Mouse (Mus musculus): ENCODE data around the gene Ak1. TPM values are rescaled to one million over a fixed set of nuclear protein-coding genes. Genes with fewer than 3 reads are reported as not detected.
A peak's percentile ranks its signal among the peaks of the same experiment; 100 is the strongest.

Ak1 gene
- total RNA-seq, 2 experiments from 2014 or later: 53.4 to 68.7 TPM

DNA sequence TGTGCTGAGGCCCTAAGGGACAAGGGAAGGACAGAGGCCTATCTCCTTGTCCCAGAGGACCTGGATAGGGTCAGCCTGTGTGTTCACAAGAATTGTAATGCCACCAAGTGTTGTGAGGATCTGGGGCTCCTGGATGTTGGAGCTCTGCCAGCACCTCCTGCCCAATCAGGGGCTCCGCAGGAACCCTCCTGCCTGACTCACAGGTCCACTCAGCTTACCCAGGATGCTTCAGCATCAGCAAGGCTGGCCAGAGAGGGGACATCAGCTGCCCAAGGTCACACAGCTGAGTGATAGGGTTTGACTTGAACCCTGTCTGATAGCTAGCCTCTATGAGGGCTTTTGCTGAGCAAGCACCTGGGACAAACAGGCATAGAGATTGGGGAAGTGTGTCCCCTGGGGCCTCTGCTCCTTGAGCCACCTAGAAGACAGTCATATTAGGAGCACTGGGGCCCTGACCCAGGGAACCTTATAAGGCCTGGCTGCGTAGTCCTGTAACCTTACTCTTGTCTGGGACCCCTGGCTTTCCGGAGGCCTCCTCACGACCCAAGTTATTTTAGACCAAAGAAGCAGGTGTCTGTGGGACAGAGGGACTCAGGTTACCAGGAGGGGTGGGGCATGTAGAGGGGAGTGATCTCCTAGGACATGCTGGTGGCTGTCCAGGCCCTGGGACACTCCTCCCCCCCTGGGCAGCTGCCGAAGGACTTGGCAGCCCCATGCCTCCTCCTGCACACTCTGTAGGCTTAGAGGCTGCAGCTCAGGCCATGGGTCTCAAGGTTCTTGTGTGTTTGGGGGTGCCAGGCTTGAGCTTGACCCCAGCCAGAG, 4.5 kb downstream of the Ak1 start:
- DNase-seq (ENCODE audit: low spot score in 2 of 2): no peak

DNA sequence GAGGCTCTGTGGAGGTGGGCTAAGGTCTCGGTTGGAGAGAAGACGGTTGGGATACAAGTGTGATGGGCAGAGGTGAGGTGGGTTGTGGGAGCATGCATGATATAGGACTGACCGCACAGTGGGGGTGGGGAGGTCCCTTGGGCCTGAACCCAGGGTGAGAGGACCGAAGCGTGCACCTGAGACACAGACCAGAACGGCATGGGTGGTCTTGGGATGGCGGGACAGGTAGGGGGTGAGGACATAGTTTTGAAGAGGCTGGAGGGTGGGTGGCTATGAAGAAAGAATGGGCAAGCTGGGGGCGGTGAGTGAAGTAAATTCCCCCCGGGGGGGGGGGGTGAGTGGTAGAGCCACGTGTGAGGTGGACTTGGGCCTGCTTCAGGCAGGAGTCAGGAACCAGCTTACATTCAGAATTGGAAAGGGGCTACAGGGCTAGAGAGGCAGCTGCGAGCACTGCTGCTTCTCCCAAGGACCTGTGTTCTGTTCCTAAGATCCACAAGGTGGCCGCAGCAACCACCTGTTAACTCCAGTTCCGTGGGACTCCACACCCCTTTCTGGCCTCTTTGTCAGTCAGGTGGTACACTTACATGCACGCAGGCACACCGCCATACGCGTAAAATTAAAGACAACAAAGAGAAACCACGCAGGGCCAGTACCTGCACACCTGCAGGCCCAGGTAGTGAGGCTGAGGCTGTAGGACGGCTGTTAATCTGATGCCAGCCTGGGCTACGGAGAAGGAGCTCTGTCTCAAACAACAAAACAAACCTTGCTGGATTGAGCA, 5.9 kb downstream of the Ak1 start:
- no peak for DNase-seq (ENCODE audit: low spot score in 2 of 2)

DNA sequence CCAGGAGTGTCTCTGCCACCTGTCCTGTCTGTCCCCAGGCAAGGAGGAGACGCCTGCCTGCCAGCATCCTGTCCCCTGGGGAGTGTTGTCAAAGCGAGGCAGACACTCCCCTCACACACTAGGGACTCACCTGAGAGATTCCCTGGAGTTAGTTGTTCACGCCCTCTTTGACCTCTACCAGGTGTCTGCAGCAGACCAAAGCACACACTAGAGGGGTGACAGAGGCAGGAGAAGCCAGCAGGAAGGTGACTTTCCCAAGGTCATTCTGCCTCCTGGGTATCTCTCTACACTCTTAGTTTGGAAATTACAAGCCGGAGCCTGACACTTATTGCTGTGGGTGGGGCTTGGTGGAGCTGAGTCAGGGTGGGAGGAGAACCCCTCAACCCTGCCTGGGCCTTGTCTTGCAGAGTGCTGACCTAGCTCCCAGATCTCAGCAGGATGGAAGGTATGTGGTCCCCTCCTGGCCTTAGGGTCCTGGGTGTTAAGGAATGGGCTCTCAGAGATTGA, 6.5 kb downstream of the Ak1 start:
- DNase-seq (ENCODE audit: low spot score in 2 of 2): no peak

DNA sequence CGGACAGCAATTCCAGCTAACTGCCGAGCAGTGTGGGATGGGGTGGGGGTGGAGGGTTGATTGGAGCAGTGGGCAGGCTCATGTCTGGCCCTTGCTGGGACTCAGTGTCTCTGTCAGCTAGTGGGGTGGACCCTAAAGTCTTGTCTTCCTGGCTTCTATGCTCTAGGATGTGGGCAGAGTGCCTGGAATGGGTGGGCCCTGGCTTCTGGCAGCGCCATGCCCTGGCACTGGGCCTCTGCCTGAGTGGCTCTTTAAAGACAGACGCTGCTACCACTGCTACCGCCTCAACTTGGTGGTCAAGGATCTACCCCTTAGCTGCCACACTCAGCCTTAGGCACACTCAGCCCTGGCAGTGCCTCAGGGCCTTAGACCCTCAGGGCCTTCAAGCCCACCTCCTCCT, 7.2 kb downstream of the Ak1 start:
- no peak for DNase-seq (ENCODE audit: low spot score in 2 of 2)

DNA sequence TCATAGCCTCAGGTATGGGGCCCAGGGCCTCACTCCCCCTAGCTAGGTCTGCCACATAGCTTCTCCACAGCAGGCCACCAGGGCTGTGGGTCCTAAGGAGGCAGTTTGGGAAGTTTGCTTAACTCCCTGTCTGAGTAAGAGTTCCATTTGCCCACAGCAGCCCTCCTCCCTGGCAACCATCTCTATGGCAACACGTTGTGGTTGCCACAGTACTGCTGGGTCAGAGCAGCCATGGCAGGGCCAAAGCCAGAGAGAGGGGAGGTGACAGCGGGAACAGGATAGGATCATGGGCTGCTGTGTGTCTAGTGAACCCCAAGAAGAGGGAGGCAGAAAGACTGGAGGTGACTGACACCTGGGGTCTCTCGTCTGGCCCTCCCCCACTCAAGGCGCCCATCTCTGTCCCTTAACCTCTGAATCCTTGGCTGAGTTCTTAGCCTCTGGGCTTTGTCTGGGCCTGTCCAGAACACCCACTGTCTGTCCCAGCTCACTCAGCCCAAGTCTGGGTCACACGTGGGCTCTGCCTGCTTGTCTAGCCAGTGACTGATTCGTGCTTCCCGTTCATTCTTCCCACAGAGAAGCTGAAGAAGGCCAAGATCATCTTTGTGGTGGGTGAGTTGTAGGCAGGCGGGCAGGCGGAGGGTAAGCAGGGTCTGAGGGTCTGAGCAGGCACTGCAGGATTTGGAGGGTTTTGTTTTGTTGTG, 7.9 kb downstream of the Ak1 start:
- no peak for DNase-seq (ENCODE audit: low spot score in 2 of 2)

DNA sequence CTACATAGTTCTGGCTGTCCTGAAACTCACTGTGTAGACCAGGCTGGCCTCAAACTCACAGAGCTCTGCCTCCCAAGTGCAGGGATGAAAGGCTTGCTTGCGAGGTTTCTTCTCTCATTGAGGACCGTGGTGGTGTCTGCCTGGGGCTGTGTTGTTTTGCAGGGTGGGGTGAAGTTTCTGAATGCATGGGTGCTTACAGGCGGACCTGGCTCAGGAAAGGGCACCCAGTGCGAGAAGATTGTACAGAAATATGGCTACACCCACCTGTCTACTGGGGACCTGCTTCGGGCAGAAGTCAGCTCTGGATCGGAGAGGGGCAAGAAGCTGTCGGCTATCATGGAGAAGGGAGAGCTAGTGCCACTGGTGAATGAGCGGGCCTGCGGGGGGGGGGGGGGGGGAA, 8.5 kb downstream of the Ak1 start:
- DNase-seq (ENCODE audit: low spot score in 2 of 2): no peak

DNA sequence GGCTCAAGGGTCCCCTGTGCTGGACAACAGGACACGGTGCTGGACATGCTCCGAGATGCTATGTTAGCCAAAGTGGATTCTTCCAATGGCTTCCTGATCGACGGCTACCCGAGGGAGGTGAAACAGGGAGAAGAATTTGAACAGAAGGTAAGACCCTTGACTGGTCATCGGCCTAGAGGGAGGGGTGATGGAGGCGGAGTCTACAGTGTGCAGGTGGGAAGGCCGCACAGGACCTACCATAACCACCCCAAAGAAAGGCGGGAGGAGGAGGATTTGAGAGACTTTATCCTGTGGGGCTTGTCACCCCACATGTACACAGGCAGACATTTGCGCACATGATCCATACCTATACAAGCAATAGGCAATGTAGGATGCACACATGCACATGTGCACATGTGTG, 9.5 kb downstream of the Ak1 start:
- DNase-seq (ENCODE audit: low spot score in 2 of 2): no peak

DNA sequence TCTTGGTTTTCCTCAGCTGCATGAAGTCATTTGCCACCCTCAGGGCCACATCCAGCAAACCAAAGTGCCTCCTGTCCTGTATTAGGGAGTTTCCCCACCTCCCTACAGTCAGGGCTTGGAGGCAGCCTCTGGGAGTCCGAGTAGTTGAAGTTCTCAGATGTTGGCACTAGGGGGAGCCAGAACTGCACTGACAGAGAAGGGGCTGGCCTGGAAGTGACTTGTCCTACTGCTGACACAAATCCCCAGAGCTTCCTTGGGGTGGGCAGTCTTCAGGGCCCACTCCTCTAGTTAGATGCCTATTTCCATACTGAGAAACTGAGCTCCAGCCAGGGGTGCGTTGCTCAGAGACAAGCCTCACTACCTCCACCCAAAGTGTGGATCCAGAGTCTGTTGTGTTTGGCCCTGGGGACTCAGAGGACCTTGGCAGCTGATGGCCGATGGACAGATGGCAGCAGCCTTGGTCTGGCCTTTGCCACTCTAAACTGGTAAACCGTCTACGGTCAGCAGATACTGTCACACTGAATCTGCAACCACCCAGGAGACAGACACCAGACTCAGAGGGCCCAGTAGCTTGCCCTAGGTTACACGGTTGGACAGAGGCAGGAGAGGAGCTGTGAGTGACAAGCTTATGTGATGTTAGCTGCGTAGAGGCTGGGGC, 10.3 kb downstream of the Ak1 start:
- peak in 1 of 2 experiments; percentile 71 for DNase-seq (ENCODE audit: low spot score in 2 of 2)

DNA sequence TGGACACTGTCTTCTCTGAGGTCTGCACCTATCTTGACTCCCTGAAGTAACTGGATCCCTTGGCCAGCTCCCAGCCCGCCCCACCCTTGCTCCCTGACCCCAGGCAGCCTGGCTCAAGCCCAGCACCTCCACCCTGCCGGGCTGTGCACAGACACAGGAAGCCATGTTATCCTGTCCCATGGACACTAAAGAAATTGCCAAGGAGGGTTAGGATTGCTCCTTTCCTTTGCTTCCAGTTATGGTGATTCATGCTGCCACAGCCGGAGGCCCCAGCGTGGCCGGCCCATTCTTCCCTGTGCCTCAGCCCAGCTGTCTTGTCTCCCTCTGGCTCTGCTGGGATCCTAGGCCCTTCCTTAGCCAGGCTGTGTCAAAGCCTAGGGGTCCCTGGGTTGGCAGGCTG, 12.1 kb downstream of the Ak1 start:
- no peak for DNase-seq (ENCODE audit: low spot score in 2 of 2)

DNA sequence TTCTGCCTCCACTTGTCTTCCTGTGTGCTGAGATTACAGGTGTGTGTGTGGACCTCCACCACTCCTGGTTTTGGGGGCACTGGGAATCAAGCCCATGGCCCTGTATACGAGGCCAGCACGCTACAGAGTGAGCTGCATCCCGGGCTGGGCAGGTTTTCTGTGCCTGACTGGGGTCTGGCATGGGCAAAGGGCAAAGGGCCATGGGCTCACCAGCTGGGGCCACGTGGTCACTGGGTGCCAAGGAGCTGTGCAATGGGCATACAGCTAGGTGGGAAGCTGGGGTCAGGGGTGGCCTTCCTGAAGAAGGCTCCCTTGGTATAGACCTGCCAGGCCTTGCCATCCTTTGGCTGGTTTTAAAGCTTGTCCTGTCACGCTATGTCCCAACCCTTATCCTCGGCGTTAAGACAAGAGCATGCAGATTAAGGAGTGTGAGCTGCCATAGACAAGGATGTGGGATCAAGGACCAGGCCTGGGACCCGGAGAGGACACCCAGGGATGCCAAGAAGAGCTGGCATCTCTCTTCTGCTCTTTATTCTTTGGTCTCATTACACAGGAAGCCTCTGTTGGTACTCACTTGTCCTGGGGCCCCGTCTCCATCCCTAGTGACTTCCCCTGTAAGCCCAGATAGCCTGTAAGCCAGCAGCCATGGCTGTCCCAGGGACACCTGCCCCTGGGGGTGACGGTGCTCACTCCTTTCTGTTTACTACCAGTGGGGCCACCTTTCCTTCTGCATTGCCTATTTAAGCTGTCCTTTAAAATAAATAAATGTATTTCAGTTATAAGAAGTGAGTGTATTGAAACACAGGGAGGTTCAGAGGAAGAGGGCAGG, 12.9 kb downstream of the Ak1 start:
- DNase-seq (ENCODE audit: low spot score in 2 of 2): no peak

DNA sequence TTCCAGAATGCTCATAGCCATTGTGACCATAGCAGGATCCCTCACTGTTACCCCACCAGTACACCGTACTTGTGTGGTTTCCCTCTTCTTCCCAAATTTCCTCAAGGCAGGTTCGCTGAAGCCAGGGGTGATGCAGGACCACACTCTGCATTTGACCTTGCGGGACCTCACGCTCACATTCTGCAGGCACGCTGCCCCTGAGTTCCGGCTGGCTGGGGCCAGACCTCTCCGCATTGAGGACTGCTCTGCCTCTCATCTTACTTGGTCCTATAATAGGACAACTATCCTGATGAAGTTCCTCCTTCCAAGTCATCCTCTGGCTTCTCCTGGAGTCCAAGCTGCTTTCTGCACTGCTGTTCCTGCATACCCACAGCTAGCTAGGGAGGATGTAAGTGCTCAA, 15.1 kb downstream of the Ak1 start:
- DNase-seq (ENCODE audit: low spot score in 2 of 2): no peak

DNA sequence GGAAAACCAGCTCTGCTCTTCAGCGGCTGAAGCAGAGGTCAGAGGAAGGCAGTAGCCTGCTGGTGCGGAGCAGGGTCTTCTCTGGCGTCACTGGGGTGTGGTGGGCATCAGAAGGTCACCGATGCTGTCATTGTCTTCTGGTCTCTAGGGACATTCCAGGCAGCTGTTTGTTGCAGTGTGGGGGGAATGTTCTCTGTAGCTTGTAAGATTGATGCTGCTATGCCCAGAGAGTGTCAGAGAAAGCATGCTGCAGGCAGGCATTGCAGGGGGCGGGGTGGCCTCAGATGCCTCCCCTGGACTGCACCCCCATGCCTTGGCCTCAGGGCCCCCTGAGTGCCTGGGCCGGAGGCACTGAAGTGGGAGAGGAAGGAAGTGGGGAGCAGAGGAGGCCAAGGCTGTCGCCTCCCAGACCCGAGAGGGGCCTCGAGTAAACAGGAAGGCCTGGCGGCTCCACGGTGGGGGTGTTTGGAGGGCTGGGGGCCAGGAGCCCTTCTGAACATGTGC, 16.3 kb downstream of the Ak1 start:
- DNase-seq (ENCODE audit: low spot score in 2 of 2): no peak

DNA sequence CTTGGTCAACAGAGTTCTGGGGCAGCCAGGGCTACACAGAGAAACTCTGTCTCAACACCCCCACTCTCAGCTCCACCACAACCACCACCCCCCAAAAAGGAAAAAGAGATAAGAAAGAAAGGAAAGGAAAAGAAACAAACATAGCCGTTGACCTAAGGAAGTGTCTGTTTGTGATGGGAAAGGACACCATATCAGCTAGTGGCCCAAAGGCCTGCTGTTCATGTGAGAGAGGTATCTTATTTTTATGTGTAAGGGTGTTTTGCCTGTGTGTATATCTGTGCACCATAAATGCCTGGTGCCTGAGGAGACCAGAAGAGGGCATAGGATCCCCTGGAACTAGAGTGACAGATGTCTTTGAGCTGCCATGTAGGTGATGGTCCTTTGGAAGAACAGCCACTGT, 18.1 kb downstream of the Ak1 start:
- DNase-seq (ENCODE audit: low spot score in 2 of 2): no peak

DNA sequence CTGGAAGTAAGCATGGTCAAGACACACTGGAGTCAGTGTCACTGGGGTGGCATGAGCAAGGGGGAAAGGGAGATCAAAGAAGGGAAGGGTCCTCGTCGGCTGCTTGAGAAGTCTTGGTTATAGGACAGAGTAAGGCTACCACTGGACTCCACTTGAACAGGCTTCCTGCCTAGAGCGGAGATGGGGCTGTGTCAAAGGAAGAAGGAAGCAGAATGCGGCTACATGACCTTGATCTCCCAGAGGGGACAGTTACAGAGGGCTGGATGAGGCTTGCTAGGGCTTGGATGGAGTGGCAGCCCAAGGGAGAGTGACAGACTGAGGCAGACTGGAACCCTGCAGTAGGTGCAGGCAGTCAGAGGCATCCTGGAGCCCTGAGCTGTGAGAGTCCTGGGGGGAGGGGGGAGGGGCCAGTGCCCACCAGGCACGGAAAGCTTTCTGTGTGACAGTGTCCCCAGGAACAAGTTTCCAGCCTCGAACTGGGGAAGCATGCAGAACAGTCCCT, 19.0 kb downstream of the Ak1 start:
- DNase-seq (ENCODE audit: low spot score in 2 of 2): no peak

DNA sequence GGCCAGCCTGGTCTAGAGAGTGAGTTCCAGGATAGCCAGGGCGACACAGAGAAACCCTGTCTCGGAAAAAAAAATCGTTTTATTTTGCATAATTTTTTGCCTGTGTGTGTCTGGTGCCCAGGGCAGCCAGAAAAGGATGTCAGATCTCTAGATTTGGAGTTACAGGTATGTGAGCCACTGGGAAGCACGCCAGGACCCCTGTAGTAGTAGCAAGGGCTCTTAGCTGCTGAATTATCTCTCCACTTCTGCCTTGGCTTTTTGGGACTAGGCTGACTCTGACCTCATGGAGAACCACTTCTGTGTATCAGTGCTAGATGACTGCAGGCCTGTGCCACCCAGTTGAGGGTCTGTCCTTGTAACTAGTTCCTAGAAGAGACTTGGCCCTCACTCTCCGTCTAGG, 20.3 kb downstream of the Ak1 start:
- no peak for DNase-seq (ENCODE audit: low spot score in 2 of 2)

DNA sequence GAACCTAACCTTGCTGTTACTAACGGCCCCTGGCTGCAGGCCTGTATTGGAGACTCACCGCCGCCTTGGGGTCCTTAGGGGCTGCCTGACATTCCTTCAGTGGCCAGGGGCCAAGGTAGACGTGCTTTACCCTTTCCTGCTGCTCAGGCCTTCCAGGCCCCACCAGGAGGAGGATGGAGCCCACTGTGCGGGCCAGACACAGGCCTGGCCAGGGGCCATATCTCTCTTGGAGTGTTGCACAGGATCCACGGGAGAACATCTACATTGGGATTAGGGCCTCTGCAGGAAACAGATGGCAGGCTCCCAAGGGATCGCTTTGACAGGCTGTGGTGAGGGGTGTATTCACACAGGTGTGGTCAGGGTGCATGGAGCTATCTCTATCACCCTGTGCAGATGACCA, 21.3 kb downstream of the Ak1 start:
- no peak for DNase-seq (ENCODE audit: low spot score in 2 of 2)

DNA sequence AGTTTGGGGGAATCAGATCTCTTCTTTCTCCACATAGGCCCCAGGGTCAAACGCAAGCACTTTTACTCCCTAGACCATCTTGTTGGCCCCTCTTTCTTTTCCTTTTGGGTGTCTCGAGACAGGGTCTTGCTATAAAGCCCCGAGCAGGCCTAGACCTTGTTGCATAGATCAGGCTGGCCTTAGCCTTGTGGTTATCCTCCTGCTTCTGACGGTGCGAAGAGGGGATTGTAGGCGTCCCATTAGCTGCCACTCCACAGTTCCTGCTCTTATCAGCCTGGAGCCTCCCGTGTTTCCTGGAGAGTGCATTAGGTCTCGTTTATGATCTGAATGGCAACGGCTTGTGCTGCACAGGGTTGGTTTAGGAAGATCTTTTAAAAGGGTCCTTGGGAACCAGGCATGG, 22.5 kb downstream of the Ak1 start:
- DNase-seq (ENCODE audit: low spot score in 2 of 2): no peak

DNA sequence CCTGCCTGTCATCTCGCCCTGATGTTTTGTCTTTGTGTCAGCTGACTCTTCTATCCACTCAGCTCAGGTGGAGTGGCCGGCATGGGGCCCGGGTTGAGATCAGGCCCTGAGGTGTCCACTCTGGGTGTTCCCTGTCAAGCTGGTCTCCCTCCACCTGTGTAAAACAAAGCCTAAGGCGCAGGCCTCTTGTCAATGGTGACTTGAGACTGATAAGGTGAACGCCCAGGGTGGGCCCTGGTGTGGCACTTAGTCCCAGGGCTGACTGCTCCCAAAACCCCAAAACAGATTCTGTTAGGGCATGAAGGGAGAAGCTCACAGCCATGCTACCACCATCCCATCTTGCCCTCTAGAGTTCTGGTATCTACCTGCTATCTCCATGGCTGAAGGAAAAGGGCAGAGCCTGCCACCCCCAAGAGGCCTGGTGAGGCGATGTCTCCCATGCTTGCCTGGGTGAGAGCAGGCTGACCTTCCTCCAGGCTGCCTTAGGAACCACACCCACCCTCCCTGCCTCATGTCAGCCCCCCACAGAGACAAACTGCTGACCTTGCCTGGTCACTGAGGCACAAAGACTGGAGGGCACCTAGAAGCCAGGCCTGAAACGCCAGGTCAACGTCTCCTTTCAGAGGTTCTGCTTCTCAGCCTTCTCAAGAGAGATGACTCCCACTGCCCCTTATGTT, 23.4 kb downstream of the Ak1 start:
- no peak for DNase-seq (ENCODE audit: low spot score in 2 of 2)

DNA sequence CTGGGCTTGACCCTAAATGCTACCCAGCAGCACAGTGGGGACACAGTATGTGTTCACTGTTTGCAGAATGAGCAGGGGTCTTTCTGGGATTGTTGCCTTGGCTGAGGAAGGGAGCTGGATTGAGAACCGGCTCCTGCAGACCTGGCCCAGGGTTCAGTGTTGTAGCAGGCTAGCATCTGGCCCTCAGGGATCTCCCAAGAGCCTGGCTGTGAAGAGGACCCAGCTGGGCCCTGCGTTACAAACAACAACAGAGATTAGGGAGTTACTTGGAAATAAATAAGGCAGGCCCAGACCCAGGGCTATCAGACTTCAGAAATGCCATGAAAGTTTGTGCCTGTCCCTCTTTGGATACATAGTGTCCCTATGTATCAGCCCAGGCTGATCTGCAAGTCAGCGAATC, 24.1 kb downstream of the Ak1 start:
- DNase-seq (ENCODE audit: low spot score in 2 of 2): no peak
